Mouse (Mus musculus): ENCODE data around the gene Nkapd1. TPM values are rescaled to one million over a fixed set of nuclear protein-coding genes. Genes with fewer than 3 reads are reported as not detected.

The Nkapd1 gene
- polyA plus RNA-seq (2012; rRNA removed): 4.3 and 4.5 TPM in 2 replicates

GRCm38 (mm10) chr9:50616766-50617603, at the start of gene Nkapd1, which contains the start of gene Pih1d2:
Gene Nkapd1 (minus strand): TSS chr9:50617464.
Gene Pih1d2 (plus strand): TSS chr9:50617321.

GRCm38 (mm10) chr9:50659392-50660217, 42.3 kb upstream of the Nkapd1 start, which contains the start of gene Dlat:
Gene Dlat (minus strand): TSS chr9:50659780.

DNA sequence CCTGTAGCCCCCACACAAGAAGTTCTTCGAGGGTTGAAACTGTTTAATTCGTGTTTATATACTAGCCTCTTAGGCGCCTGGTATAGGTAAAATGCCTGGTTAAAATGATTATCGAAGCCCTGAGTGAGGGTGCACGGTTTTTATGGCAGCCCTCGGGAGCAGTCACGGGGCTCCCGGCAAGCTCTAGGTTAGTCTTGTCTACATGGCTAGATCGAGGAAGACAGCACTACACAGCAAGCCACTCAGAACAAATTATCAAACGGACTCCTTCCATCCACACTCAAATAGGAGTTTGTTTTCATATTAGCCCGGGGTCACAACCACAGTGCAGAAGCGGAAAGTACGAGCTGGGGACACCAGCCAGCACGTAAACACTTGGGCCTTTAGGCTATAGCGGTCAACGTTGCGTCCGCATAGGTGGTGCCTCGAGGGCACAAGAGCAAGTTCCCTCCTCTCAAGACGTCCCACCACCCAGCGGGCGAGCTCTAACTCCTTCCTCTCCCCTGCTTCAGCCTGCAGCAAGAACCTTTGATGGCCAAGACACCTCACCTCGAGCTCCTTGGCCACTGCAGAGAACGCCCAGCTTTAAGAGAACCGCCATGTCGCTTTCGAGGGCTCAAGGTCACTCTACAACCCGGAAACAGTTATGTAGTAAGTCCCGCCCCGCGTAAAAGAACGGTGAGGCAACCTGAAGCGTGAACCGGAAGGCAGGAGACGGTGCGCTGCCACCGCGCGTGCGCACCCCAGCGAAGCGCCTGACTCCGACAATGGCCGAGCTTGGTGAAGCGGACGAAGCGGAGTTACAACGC, 13.9 kb downstream of the Nkapd1 start, which contains the start of the genes Sdhd and Timm8b:
Gene Sdhd, minus strand, starts transcription at position 624 of the 809 bp plus-strand sequence.
Gene Timm8b, plus strand, starts transcription at position 722 of the 809 bp plus-strand sequence.

GRCm38 (mm10) chr9:50561145-50561917, 55.9 kb downstream of the Nkapd1 start, which contains the start of gene Tex12:
Gene Tex12 (minus strand): TSS chr9:50561325.

Other genes with a start within 250 kb of the Nkapd1 start
- gene Plet1, start 122.9 kb downstream of the Nkapd1 start, polyA plus RNA-seq (2012; rRNA removed): 76.3 and 144 TPM in 2 replicates
- gene Pts, start 88.7 kb downstream of the Nkapd1 start, polyA plus RNA-seq (2012; rRNA removed): 33.4 and 38.2 TPM in 2 replicates
- 36.9 and 39.9 TPM in 2 replicates for gene Il18, start 62.6 kb downstream of the Nkapd1 start, polyA plus RNA-seq (2012; rRNA removed)
- 3.0 and 4.6 TPM in 2 replicates for gene Bco2, start 62.3 kb downstream of the Nkapd1 start, polyA plus RNA-seq (2012; rRNA removed)
- not detected in 2 replicates for gene Tex12, start 56.1 kb downstream of the Nkapd1 start, polyA plus RNA-seq (2012; rRNA removed)
- 315 and 398 TPM in 2 replicates for gene Sdhd, start 13.7 kb downstream of the Nkapd1 start, polyA plus RNA-seq (2012; rRNA removed)
- gene Timm8b, start 13.6 kb downstream of the Nkapd1 start, polyA plus RNA-seq (2012; rRNA removed): 123 and 144 TPM in 2 replicates
- 0.66 and 1.0 TPM in 2 replicates for gene Pih1d2, start 143 bp downstream of the Nkapd1 start, polyA plus RNA-seq (2012; rRNA removed)
- gene Dlat, start 42.3 kb upstream of the Nkapd1 start, polyA plus RNA-seq (2012; rRNA removed): 20.5 and 20.6 TPM in 2 replicates
- gene Dixdc1, start 122.1 kb upstream of the Nkapd1 start, polyA plus RNA-seq (2012; rRNA removed): 3.8 and 4.2 TPM in 2 replicates
- gene 2310030G06Rik, start 129.1 kb upstream of the Nkapd1 start, polyA plus RNA-seq (2012; rRNA removed): 10.6 and 10.8 TPM in 2 replicates
- gene Cryab, start 133.9 kb upstream of the Nkapd1 start, polyA plus RNA-seq (2012; rRNA removed): 58.7 and 96.1 TPM in 2 replicates
- gene Hspb2, start 134.9 kb upstream of the Nkapd1 start, polyA plus RNA-seq (2012; rRNA removed): 22.0 and 25.4 TPM in 2 replicates
- gene Fdxacb1, start 150.8 kb upstream of the Nkapd1 start, polyA plus RNA-seq (2012; rRNA removed): 3.2 and 3.4 TPM in 2 replicates
- gene Alg9, start 157.6 kb upstream of the Nkapd1 start, polyA plus RNA-seq (2012; rRNA removed): 26.7 and 31.0 TPM in 2 replicates
- 27.5 and 36.9 TPM in 2 replicates for gene 1110032A03Rik, start 158.1 kb upstream of the Nkapd1 start, polyA plus RNA-seq (2012; rRNA removed)
- gene Ppp2r1b, start 227.8 kb upstream of the Nkapd1 start, polyA plus RNA-seq (2012; rRNA removed): 7.7 and 8.7 TPM in 2 replicates

All from colon, adult 2 months (tissue).